Mouse (Mus musculus): ENCODE results near the gene Arhgap31. TPM values are rescaled to one million over a fixed set of nuclear protein-coding genes. Genes with fewer than 3 reads are reported as not detected.
"Not testable (repeated sequence)": the region's sequence is repeated elsewhere in the genome, so short reads cannot be mapped to it uniquely, and the experiment has no call there.

Arhgap31 gene
- total RNA-seq, 2 experiments from 2014 or later = 37.4 to 43.5 TPM

DNA sequence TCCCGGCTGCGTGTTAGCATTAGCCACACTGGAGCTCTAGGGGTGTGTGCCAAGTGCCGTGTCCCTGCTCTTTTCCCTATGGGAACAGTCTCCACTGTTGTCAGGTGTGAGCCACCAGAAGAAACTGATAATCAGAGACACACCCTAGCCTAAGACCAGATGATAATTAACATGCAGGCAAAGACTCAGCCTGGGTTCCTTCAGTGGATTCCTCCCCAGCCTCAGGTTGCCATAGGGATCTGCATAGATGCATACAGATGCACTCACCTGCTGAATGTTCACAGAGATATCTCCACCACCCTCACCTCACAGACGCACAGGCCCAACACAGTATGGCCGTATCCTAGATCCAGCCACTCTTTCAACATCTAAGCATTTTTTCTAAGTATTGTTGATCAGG, 22.6 kb downstream of the Arhgap31 start:
- intact Hi-C loops (cut with DNase I) = no loop called here
- no peak for DNase-seq

DNA sequence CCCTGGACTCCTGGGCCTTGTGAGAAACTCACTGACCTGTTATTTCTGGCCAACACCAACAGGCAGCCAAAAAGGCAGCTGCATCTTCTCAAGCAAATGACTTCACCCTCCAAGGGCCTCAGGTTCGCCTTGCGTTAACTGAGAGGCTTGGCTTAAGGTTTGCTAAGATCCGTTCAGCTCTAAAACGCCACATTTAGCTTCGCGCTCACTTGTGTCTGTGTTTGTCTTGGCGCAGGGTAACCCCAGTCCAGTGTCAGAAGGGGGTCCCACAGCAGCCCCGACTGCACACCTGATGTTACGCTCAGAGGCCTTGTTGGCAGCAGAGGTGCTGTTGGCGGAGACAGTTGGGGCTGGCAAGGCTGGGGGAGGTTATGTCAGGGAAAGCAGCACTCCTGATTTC, 23.3 kb downstream of the Arhgap31 start:
- intact Hi-C loops (cut with DNase I) = no loop called here
- DNase-seq = no peak

DNA sequence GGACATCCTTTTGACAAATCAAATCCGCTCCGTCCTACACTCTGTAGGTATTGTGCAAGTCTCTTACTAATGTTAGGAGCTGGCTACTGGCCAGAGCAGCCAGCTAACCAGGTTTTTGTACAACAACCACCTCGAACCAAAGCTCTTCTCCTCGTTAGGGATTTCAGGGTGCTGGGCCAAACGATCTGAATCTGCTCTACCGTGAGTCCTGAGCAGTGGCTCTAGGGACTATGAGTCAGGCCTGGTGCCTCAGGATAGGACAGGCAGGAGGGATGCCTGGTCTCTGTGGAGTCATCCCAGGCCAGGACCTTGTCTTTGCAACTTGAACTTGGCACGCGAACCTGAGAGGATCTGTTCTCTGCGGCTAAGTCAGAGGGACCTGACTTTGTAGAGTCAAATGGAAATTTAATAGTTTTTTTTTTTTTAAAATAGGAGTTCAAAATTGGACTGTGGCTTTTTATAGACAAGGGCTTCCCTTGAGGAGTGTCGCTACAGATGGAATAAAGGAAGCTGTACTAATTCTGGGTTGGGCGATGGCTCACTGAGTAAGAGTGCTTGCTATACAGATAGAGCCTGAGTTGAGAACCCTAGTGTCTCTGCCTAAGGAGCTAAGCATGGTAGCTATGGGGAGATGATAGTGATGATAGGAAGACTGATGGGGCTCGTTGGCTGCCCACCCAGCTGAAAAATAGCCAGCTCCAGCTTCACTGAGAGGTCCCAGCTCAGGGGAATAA, 24.4 kb downstream of the Arhgap31 start:
- peak in 1 of 2 experiments; percentile 59 for DNase-seq
- intact Hi-C loops (cut with DNase I) = no loop called here

DNA sequence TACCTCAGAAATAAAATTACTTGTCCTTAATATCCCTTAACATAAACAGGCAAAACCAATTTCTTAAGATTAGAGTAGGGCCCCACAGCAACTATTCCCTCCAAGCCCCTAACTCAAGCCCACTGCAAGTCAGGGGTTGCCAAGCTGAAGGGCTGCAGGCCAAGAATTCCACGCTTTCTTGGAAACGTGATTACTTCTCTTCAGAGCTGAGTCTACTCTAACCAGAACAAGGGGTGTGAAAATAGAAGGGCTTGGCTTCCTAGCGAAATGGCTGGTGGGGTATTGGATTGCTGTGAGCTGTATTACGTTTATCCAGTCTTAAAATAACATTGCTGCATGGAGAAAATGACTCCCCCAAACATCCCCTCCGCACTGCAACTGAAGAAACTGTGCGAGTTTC, 25.4 kb downstream of the Arhgap31 start:
- no peak for DNase-seq
- intact Hi-C loops (cut with DNase I) = no loop called here

DNA sequence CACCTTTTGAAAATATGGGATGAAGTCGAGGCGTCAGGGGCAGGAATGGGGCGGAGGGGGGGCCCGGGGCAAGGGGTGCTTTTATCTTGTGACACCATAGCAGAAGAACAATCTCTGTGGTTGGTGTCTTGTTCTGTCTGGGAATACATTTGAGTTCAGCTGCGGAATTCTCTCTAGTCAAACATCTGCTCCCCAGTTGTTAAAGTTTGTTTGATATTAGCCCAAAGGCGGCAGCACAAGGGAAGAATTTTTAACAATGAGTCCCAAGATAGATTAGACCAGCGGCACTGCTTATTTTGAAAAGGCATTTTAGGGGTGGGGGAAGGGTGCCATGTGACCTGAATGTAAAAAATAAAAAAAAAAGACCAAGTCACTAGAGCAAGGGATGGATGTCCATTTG, 30.0 kb downstream of the Arhgap31 start:
- DNase-seq = no peak
- intact Hi-C loops (cut with DNase I) = no loop called here

DNA sequence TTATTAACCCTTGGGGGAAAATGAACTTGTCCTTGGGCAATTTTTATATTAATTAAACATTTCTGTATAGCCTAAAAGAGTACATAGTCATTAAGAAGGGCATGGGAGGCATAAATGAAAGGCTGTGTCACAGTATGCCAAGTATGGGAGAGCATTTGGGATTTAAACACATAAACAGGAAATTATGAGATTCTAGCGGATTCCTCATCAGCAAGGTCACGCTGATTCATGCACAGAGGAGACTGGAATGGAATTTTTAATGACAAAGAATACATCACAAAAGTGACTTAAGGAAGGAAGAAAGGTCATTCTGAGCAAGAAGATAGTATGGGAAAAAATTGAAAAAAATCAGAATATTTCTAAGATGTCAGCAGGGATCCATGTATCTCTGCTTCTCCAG, 31.8 kb downstream of the Arhgap31 start:
- intact Hi-C loops (cut with DNase I) = no loop called here
- DNase-seq = no peak

- peak in 1 of 2 experiments; percentile 42 for DNase-seq
- intact Hi-C loops (cut with DNase I) = loop anchor here (1.0 kb wide), 1 partner anchor 28 kb away; no protein-coding TSS in a partner anchor
These were observed 33.5 kb downstream of the Arhgap31 start for GRCm38 (mm10) chr16:38679431-38680021.

GRCm38 (mm10) chr16:38678853-38679252, 34.2 kb downstream of the Arhgap31 start:
- no peak for DNase-seq
- intact Hi-C loops (cut with DNase I) = loop anchor here (1.0 kb wide), 1 partner anchor 28 kb away; no protein-coding TSS in a partner anchor

DNA sequence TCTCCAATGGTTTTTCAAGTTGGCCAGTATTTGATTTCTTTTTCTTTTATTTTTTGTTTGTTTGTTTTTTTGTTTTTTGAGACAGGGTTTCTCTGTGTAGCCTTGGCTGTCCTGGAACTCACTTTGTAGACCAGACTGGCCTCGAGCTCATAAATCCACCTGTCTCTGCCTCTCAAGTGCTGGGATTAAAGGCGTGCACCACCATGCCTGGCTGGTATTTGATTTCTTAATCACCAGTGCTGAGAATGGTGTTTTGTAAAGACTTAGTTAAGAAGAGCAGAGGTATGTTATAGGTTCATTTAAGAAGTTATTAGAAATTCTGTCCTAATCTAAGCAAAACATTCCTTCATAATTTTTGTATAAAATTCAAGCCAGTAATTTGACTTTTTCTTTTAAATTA, 35.1 kb downstream of the Arhgap31 start:
- intact Hi-C loops (cut with DNase I); DNase-seq: not testable (repeated sequence)

DNA sequence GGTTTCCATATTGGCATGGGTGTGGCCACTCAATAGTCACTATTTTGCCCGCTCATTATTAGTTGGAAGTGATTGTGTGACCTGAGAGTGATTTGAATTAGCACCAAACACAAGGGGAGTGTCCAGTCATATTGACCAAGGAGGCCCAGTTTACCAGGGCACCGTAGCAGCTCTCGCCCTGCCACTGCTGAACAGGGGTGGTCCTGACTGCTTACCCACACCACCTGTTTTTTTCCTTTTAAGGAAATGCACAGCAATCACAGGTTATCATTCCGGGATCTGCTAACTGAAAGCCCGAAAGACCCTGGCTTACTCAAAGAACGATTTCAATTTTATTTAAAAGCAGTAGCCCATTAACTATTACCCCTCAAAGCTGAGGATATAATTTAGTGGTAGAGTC, 35.9 kb downstream of the Arhgap31 start:
- no peak for DNase-seq
- intact Hi-C loops (cut with DNase I) = no loop called here

DNA sequence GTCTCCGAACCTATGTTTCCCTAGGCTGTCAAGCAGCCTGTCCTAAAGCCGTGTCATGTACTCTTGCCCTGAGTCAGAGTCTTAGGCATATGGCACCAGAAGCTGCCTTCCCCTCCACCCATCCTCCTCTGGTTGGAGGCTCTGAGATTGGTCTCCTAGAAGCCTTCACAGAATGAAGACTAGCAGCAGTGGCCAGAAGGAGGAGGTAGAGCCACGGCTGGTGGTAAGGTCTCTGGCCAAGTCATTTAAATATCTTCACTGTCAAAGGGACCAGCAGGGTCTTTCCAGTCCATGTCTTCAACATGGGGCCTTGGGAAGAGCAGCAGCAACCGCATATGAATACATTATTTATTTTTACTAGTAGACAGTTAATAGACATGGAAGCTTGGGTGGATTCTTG, 36.4 kb downstream of the Arhgap31 start:
- intact Hi-C loops (cut with DNase I) = no loop called here
- DNase-seq = no peak

DNA sequence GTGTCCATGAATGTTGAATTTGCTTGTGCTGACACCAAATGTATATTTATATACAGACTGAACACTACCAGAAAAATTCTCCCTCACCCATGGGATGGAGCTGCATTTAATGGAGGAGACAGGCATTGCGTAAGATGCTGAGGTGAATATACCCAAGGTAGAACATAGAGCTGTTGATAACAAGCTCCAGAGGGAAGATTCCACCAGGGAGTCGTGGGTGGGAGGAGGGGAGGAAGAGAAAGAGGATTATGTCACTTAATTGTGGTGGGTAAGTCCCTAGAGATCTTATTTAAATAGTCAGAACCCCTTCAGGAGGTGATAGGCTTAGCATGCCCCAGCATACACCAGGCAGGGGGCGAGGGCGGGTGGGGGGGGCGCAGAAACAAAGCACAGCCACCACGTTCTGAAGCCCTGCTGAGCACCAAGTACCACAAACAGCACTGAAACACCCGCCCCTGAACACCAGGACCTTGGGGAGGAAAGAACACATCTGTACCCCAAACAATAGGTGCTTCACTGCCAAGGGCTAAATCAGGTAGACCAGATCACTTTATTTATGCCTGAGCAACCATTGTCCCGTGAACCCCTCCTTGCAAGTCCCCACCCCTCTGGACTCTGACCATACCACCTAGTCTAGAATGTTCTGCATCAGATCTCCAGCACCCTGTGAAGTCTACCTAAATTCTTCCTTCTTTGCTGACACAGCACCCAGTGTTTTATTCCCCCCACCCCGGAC, 37.3 kb downstream of the Arhgap31 start:
- intact Hi-C loops (cut with DNase I) = loop anchor here (2.0 kb wide), 1 partner anchor 23 kb away; no protein-coding TSS in a partner anchor
- DNase-seq = no peak

DNA sequence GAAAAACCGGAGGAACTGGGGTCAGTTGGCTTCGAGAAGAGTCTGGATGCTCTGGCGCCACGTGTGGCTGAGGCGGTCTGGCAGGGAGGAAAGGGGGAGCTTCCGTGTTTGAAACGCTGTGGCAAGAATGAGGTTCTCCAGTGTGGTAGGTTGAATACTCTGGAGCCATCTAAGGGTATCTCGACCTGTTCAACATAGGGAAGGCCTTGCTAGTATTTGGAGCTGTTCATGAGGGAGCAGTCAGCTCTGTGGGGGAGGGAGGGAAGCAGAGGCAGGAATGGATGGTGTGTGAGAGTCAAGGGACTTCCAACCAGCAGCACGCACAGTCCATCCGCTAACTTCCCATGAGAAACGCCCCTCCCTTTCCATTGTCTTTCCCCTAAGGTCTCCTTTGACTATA, 38.2 kb downstream of the Arhgap31 start:
- intact Hi-C loops (cut with DNase I) = loop anchor here (2.0 kb wide), 1 partner anchor 22 kb away; no protein-coding TSS in a partner anchor
- no peak for DNase-seq

DNA sequence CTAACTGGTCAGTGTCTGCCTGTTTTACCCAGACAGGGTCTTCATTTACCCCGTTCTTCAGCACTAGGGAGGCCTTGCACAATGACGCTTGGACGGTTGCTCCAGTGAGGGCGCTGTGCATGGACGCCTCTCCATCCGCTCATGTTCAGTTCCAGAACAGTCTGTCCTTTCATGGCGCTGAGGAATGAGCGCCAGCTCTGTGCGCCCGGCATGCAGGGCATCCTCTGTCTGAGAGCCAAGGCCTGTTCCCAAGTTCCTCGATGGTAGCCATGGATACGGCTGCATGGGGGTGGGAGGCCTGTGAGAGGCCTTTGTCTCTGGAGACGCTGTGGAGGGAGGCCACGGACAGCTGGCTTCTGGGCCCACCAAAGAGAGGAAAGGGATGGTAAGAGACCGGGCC, 39.6 kb downstream of the Arhgap31 start:
- DNase-seq = no peak
- intact Hi-C loops (cut with DNase I) = no loop called here

DNA sequence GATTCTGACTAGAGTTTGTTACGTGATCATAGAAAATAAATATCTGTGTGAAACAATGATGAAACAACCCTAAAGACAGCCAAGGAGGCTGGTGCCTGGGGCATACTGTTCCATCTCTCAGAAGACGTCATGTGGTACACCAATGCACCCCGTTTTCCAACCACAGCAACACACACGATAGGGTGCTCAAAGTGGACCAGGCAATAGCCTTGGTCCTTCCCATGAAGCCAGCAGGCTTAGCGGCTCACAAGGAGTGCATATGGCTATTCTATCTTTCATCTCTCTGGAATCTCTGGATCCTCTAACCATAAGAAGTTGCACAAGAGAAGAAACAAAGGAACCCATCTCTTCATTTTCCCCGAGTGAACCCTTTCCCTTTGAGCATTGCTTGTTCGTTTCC, 40.1 kb downstream of the Arhgap31 start:
- intact Hi-C loops (cut with DNase I) = no loop called here

GRCm38 (mm10) chr16:38672370-38672769, 40.7 kb downstream of the Arhgap31 start:
- intact Hi-C loops (cut with DNase I) = no loop called here
- no peak for DNase-seq

More for the DNA sequence above, 40.1 kb downstream of the Arhgap31 start:
- DNase-seq = no peak

DNA sequence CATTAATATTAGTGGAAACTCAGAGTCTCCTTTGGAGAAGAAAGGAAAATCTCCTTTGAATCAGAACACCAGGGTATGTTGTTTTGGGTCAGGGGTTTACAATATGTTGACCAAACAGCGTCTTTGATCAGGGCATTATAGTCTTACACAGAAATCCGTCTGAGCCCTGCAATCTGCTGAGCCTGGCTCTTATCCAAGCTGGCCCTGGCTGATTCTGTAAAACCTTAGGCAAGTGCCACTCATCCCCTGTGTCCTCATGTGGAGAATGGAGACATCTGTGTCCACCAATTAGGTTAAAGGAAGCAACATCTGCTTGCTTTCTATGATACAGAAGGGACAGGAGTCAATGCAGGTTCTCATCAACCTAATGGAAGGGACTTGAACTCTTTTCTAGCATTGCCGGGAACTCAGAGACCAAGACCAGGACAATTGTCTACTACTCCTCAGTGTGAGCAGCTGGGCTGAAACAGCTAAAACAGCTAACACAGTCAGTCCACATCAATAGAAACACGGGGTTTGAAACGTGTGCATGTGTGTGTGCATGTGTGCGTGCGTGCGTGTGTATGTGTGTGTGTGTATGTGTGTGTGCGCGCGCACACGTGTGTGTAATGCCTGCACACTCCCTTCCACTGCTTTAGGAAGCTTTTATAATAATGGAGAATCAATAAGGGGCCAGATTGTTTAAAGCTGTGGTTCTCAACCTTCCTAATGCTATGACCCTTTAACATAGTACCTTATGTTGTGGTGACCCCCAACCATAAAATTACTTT, 42.3 kb downstream of the Arhgap31 start:
- intact Hi-C loops (cut with DNase I) = no loop called here
- DNase-seq = no peak

- intact Hi-C loops (cut with DNase I) = loop anchor here (5.0 kb wide), 1 partner anchor 42 kb away; no protein-coding TSS in a partner anchor
- peak; percentile 74 to 77 for DNase-seq
These were observed 44.0 kb downstream of the Arhgap31 start for GRCm38 (mm10) chr16:38668871-38669675.

- intact Hi-C loops (cut with DNase I) = loop anchor here (5.0 kb wide), 1 partner anchor 39 kb away; no protein-coding TSS in a partner anchor
- no peak for DNase-seq
These were observed 46.6 kb downstream of the Arhgap31 start for GRCm38 (mm10) chr16:38666523-38666922.

DNA sequence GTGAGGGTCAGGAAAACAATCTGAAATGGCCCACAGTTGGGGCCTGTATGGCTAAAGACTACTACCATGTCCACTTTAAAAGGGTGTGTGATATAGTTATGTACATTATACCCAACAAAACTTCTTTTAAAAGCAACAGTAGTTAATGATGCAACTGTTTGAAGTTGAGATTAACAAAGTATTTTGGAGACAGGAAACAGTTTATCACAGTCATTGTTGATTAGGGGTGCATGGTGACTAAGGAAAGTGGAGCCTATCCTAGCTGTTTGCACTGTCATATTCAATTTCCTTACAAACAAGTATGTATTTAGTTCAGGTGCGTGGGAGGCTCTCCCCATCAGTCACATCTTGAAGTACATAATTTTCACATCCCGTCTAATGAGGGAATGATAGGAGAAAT, 47.1 kb downstream of the Arhgap31 start:
- no peak for DNase-seq
- intact Hi-C loops (cut with DNase I) = loop anchor here (5.0 kb wide), 1 partner anchor 39 kb away; no protein-coding TSS in a partner anchor

Measured in heart, postnatal 36 days (tissue).